Mouse (Mus musculus): ENCODE data around the gene D830030K20Rik.
"Not testable (repeated sequence)": the region's sequence is repeated elsewhere in the genome, so short reads cannot be mapped to it uniquely, and the experiment has no call there.

D830030K20Rik gene

GRCm38 (mm10) chr14:3208272-3209152, at the start of gene D830030K20Rik:
Gene D830030K20Rik, plus strand, starts transcription at chr14:3208488.
- not testable (repeated sequence) for DNase-seq (ENCODE audit: low spot score in 2 of 2)

- DNase-seq (ENCODE audit: low spot score in 2 of 2), result not testable (repeated sequence)
Measured at GRCm38 (mm10) chr14:3187955-3188354, 20.3 kb upstream of the D830030K20Rik start, which contains the start of gene Gm5795. Gene Gm5795, plus strand, starts transcription at chr14:3188255.

- DNase-seq (ENCODE audit: low spot score in 2 of 2), result not testable (repeated sequence)
Measured at GRCm38 (mm10) chr14:3209367-3209766, 1.1 kb downstream of the D830030K20Rik start.

- peak; percentile 0 for DNase-seq (ENCODE audit: low spot score in 2 of 2)
Measured at GRCm38 (mm10) chr14:3262531-3262930, 54.2 kb downstream of the D830030K20Rik start.
